Mouse (Mus musculus): ENCODE data around the gene Ercc6l2. TPM values are rescaled to one million over a fixed set of nuclear protein-coding genes. Genes with fewer than 3 reads are reported as not detected.
A peak's percentile ranks its signal among the peaks of the same experiment; 100 is the strongest.

Ercc6l2 gene
- 19.8 and 24.4 TPM in 2 replicates for polyA plus RNA-seq (2016; fragmentation: Nextera tagmentation; extraction: Ambion mirVana)

DNA sequence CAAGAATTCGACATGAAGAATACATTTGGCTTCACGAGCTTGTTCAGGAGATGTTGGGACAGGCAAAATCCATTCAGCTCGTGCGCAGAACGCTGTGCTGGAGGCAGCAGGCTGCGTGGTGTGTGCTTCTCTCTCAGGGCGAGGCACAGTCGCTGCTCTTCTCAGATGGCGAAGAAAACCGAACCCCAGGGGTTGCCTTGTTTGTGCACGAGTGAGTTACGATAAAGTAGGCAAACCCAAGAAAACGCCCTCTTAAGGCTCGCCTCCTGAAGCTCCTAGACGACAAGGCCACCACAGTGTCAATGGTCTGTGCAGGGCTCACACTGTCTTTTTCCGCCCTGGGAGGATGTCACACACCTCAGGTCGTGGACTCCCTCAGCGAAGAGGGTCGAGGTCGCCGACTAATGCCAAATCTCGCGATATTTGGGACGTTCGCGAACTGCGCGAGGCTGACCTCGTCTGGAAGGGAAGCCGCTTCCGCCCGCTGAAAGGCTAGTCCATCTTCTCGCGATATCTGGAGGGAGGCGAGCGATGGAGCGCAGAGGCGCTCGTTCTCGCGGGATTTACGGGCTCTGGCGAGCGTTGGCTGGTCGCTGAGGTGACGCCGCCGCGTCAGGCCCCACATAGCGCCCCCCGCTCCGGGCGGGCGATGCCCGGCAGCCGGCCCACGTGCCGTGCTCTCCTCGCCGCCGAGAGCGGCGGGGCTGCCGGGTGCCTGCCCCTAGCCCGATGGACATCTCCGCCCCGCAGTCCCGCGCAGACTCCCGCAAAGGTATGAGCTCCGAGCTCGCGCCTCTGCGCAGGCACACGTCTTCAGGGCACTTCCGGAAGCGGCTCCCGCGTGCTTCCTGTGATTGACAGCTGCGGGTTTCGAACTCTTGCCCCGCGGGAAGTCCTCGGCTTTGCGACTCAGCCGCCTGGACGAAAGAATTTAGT is at the start of gene Ercc6l2:
Ercc6l2 (plus strand) TSS at position 495 of the 936 bp plus-strand sequence.
- Histone ChIP-seq H3K27ac (replicated peaks) (peak within 1 kb of the TSS; percentile 98), H3K36me3 (replicated peaks) (no peaks in the 10 kb centered on the region), H3K4me1 (peaks cover 21% of the 10 kb centered on the region), H3K4me3 (peak within 1 kb of the TSS; percentile 79), H3K9me3 (no peaks in the 10 kb centered on the region), H3K27me3 (replicated peaks; ENCODE audit: low read depth, poor library complexity, severe bottlenecking) (no peaks in the 10 kb centered on the region)
- under 1% methylated on average over 87 of the region's 87 CpGs for WGBS
- peak; percentile 97 for DNase-seq (ENCODE audit: low spot score)

- H3K9me3 ChIP-seq = no peaks in the 10 kb centered on the region
- no peaks in the 10 kb centered on the region for H3K27me3 ChIP-seq (replicated peaks; ENCODE audit: low read depth, poor library complexity, severe bottlenecking)
- no peaks in the 10 kb centered on the region for H3K36me3 ChIP-seq (replicated peaks)
- no peak overlapping the region for H3K27ac ChIP-seq (replicated peaks)
- WGBS = 49% methylated on average over 11 of the region's 11 CpGs
- peaks cover 10% of the 10 kb centered on the region; the same call in 1 of the 2 replicates for H3K4me1 ChIP-seq
- H3K4me3 ChIP-seq = no peak overlapping the region
- peak; percentile 71 for DNase-seq (ENCODE audit: low spot score)
Observed at GRCm38 (mm10) chr13:63766065-63766464, 49.0 kb upstream of the Ercc6l2 start.

DNA sequence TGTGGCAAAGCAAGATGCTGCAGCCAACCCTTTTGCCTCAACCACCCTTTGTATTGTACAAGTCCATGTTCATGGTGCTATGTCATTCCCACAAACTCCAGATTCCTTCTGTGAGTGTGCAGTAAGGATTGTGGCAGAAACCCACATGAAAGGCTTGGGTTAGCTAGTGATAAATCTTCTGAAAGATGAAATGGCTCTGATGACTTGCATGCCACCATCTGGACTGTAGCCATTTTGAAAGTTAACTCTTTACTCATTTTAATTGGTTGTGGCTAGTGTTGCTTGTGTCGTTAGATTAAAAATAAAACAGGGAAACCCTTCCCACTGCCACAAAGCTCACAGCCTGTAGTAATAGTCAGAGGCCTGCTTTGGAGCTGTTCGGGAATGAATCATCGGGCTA is 44.0 kb upstream of the Ercc6l2 start:
- H3K9me3 ChIP-seq = no peaks in the 10 kb centered on the region
- no peaks in the 10 kb centered on the region for H3K36me3 ChIP-seq (replicated peaks)
- H3K27ac ChIP-seq (replicated peaks) = no peak overlapping the region
- H3K4me1 ChIP-seq = peaks cover 2% of the 10 kb centered on the region; the same call in 1 of the 2 replicates
- H3K4me3 ChIP-seq = no peak overlapping the region
- 91% methylated on average over 3 of the region's 3 CpGs for WGBS
- no peaks in the 10 kb centered on the region for H3K27me3 ChIP-seq (replicated peaks; ENCODE audit: low read depth, poor library complexity, severe bottlenecking)
- DNase-seq (ENCODE audit: low spot score) = no peak

DNA sequence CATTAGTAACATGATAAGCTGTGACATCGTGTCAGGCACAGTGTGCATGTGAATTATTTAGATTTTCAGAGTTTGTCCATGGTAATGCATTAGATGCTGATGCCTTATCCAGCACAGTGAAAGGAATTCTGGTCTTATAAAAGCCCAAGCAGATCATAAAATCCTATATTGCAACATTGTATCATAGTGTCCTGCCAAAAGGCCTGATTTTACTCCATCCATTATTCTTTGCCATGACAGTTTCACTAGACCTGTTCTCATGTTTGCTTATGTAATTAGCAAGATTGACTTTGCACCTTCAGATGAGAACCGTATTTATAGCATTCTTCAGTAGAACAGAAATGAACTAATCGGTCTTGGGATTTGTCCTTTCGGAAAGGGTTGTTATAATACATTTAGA is 36.1 kb upstream of the Ercc6l2 start:
- Histone ChIP-seq H3K27ac (replicated peaks) (no peak overlapping the region), H3K27me3 (replicated peaks; ENCODE audit: low read depth, poor library complexity, severe bottlenecking) (no peaks in the 10 kb centered on the region), H3K36me3 (replicated peaks) (no peaks in the 10 kb centered on the region), H3K9me3 (no peaks in the 10 kb centered on the region), H3K4me1 (no peaks in the 10 kb centered on the region), H3K4me3 (no peak overlapping the region)
- DNase-seq (ENCODE audit: low spot score) = no peak
- WGBS = 91% methylated on average over 4 of the region's 4 CpGs

DNA sequence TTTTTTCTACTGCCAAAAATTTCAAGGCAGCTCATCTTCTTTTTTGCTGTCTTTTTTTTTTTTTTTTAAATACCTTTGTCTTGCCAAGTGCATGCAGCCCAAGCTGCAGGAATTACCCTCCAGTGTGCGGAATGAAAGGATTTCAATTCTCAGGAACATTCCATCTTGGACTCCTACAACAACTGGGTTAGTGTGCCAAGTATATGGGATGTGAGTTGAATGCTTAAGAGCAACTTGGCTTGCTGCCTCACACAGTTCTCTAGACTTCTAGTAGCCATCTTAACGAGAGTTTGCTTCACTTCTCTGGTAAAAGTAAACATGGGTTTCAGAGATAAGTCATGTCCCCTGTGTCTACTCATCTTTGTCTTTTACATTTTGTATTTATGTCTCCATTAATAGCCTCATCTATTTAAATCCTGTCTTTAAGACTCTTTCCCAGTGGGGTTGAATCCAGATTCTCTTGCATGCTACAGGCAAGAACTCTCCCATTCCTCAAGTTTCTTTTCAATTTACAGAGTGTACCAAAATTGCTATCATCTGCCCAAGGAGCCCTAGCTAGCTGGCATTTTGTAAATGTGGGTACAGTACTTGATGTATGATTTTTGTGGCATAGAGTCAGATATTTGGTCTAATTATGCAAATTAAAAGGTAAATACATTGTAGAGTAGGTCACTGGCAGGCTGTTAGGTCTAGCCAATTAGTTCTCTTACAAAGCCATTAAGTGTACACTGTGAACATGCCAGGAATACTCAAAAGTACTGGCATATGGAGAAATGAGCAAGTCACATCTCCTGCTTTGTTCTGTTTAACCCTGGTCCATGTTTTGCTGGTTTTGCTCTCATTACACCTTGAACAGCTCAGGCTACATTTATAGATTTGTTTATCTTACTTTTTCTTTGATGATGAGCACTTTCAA is 35.4 kb upstream of the Ercc6l2 start:
- H3K4me1 ChIP-seq = no peaks in the 10 kb centered on the region
- no peak overlapping the region for H3K4me3 ChIP-seq
- no peaks in the 10 kb centered on the region for H3K36me3 ChIP-seq (replicated peaks)
- no peaks in the 10 kb centered on the region for H3K27me3 ChIP-seq (replicated peaks; ENCODE audit: low read depth, poor library complexity, severe bottlenecking)
- WGBS = 92% methylated on average over 2 of the region's 2 CpGs
- DNase-seq (ENCODE audit: low spot score) = no peak
- H3K9me3 ChIP-seq = no peaks in the 10 kb centered on the region
- no peak overlapping the region for H3K27ac ChIP-seq (replicated peaks)

DNA sequence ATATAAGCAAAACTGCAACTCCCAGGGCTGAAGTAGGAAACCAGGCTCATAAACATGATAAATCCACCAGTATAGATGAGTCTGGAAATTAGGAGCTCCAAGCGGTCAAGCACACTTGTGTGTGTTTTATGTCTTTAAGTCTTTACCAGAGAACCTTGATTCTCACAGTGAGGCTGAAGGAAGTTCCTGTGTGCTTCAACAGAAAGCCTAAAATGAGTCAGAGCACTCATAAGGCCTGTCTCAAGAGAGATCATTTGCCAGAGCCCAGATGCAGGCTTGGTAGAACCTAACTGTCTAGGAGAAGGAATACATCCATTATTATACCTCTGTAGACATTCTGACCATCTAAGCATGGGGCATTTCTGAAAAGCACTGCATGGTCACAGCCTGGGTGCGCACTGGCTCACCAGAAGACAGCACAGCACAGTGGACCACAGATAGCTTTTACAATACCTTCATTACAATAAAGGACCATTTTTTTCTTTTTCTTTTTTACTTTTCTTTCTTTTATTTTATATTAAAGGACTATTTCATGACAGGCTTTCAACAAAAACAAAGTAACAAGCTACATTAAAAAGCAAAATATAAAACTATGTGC is 22.7 kb upstream of the Ercc6l2 start:
- H3K27me3 ChIP-seq (replicated peaks; ENCODE audit: low read depth, poor library complexity, severe bottlenecking) = no peaks in the 10 kb centered on the region

GRCm38 (mm10) chr13:63793345-63794308 is 21.4 kb upstream of the Ercc6l2 start:
- Histone ChIP-seq H3K27ac (replicated peaks) (no peak overlapping the region), H3K9me3 (no peaks in the 10 kb centered on the region), H3K27me3 (replicated peaks; ENCODE audit: low read depth, poor library complexity, severe bottlenecking) (no peaks in the 10 kb centered on the region), H3K4me1 (no peaks in the 10 kb centered on the region), H3K36me3 (replicated peaks) (no peaks in the 10 kb centered on the region), H3K4me3 (no peak overlapping the region)
- DNase-seq (ENCODE audit: low spot score) = no peak
- WGBS = 85% methylated on average over 7 of the region's 7 CpGs

More for the DNA sequence above, 22.7 kb upstream of the Ercc6l2 start:
- DNase-seq (ENCODE audit: low spot score) = no peak
- Histone ChIP-seq H3K27ac (replicated peaks) (no peak overlapping the region), H3K4me3 (no peak overlapping the region), H3K36me3 (replicated peaks) (no peaks in the 10 kb centered on the region), H3K4me1 (no peaks in the 10 kb centered on the region), H3K9me3 (no peaks in the 10 kb centered on the region)
- 94% methylated on average over 2 of the region's 2 CpGs for WGBS

- H3K9me3 ChIP-seq = no peaks in the 10 kb centered on the region
- H3K36me3 ChIP-seq (replicated peaks) = no peaks in the 10 kb centered on the region
- H3K4me3 ChIP-seq = no peak overlapping the region
- WGBS = 83% methylated on average over 3 of the region's 3 CpGs
- no peak overlapping the region for H3K27ac ChIP-seq (replicated peaks)
- DNase-seq (ENCODE audit: low spot score) = no peak
- H3K4me1 ChIP-seq = no peaks in the 10 kb centered on the region
- H3K27me3 ChIP-seq (replicated peaks; ENCODE audit: low read depth, poor library complexity, severe bottlenecking) = no peaks in the 10 kb centered on the region
Observed at GRCm38 (mm10) chr13:63798677-63799076, 16.4 kb upstream of the Ercc6l2 start.

DNA sequence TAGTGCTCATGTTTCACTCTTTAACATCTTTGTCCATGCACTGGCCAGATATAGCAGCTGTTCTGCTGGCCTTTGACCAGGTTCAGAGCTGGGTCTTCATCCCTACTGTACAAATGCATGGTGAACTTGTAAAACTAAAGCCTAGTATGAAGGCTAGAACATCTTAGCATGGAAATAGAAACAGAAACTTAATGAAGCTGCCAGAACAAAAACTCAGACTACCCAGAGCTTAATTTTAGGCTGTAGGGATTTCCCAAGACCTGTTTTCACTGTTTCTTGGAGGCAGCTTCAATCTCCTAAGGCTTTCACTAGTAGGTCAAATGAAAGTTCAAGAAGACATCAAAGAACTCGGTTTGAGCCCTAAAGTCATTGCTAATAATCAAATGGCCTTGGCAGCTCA is 15.1 kb upstream of the Ercc6l2 start:
- H3K4me1 ChIP-seq = no peaks in the 10 kb centered on the region
- DNase-seq (ENCODE audit: low spot score) = no peak
- WGBS = 78% methylated on average over 1 of the region's 1 CpGs
- no peaks in the 10 kb centered on the region for H3K27me3 ChIP-seq (replicated peaks; ENCODE audit: low read depth, poor library complexity, severe bottlenecking)
- no peak overlapping the region for H3K4me3 ChIP-seq
- H3K9me3 ChIP-seq = no peaks in the 10 kb centered on the region
- H3K36me3 ChIP-seq (replicated peaks) = no peaks in the 10 kb centered on the region
- H3K27ac ChIP-seq (replicated peaks) = no peak overlapping the region

DNA sequence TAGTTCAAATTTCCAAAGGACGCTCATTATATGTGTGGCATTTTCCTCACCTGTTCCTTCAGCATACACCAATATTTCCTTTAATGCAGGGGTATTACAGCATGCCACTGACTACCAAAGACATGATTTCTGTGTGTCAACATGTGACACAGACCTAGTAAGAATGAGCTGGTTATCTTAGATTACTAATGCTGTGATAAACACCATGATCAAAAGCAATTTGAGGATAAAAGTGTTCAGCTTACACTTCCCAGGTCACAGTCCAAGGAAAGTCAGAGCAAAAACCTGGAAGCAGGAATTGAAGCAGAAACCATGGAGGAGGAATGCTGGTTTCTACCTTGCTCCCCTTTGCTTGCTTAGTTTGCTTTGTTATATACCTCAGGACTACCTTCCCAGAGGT is 13.8 kb upstream of the Ercc6l2 start:
- Histone ChIP-seq H3K36me3 (replicated peaks) (no peaks in the 10 kb centered on the region), H3K27me3 (replicated peaks; ENCODE audit: low read depth, poor library complexity, severe bottlenecking) (no peaks in the 10 kb centered on the region), H3K9me3 (no peaks in the 10 kb centered on the region), H3K27ac (replicated peaks) (no peak overlapping the region), H3K4me1 (no peaks in the 10 kb centered on the region), H3K4me3 (no peak overlapping the region)
- no peak for DNase-seq (ENCODE audit: low spot score)
- WGBS = 88% methylated on average over 1 of the region's 1 CpGs

- Histone ChIP-seq H3K4me3 (no peak overlapping the region), H3K27me3 (replicated peaks; ENCODE audit: low read depth, poor library complexity, severe bottlenecking) (no peaks in the 10 kb centered on the region), H3K36me3 (replicated peaks) (no peaks in the 10 kb centered on the region), H3K9me3 (no peaks in the 10 kb centered on the region), H3K27ac (replicated peaks) (no peak overlapping the region), H3K4me1 (no peaks in the 10 kb centered on the region)
- DNase-seq (ENCODE audit: low spot score) = no peak
- WGBS = 74% methylated on average over 1 of the region's 1 CpGs
Observed at GRCm38 (mm10) chr13:63807233-63807632, 7.8 kb upstream of the Ercc6l2 start.
